Mouse (Mus musculus): ENCODE data around the gene Dpf3. TPM values are rescaled to one million over a fixed set of nuclear protein-coding genes. Genes with fewer than 3 reads are reported as not detected.

Dpf3 gene
- polyA plus RNA-seq, 1 experiment, result 3.0 TPM

DNA sequence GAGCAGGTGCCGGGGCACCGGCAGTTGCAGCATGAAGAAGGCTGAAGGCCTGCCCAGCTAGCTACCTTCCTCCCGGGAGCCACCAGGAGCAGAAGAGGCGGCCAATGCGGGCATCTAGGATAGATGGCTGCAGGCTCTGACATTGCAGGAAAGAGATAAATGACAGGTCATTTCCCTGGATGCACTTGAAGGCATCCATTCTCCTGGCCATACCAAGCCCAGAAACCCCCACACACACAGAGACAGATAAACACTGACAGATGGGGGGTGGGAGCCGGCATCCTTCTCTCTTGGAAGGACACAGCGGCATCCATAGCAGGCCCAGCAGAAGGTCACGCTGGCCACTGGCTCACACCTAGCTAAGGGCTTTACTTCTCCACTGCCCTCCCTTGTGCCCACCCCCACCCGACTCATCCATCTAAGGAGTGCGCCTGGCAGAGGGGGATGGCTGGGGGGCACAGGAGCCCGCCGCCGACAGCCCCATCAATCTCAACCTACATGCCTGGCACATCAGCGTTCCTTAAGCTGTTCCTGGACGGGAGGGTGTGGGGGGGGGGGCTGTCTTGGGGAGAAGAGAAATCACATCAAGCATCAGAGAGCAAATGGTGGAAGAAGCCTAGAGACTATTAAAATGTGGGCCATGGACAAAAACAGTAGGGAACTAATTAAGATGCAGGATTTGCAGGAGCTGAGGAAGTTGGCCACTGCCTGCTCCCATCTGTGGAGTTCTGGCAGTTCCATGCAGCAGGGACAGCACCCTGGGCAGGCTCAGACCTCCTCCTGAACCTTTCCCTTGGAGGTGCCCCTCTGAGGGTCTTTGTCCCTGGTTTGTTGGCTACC, 145.3 kb downstream of the Dpf3 start:
- TF ChIP-seq GATA1 (IDR thresholded peaks at IDR 0.05; ENCODE audit: borderline replicate concordance, low read length) (no peak), FLI1 (IDR thresholded peaks at IDR 0.05; ENCODE audit: low read length) (no peak)

GRCm38 (mm10) chr12:83340960-83341359, 146.6 kb downstream of the Dpf3 start:
- TF ChIP-seq FLI1 (IDR thresholded peaks at IDR 0.05; ENCODE audit: low read length), result no peak
- no peaks in the 10 kb centered on the region for H3K27me3 ChIP-seq (replicated peaks)
- no peak overlapping the region for H3K4me3 ChIP-seq (replicated peaks)

More for the DNA sequence above, 145.3 kb downstream of the Dpf3 start:
- Histone ChIP-seq H3K4me1 (peaks cover 33% of the 10 kb centered on the region), H3K4me3 (replicated peaks) (no peak overlapping the region), H3K27me3 (replicated peaks) (no peaks in the 10 kb centered on the region), H3K9me3 (no peaks in the 10 kb centered on the region), H3K36me3 (replicated peaks; ENCODE audit: low read length) (no peaks in the 10 kb centered on the region)

DNA sequence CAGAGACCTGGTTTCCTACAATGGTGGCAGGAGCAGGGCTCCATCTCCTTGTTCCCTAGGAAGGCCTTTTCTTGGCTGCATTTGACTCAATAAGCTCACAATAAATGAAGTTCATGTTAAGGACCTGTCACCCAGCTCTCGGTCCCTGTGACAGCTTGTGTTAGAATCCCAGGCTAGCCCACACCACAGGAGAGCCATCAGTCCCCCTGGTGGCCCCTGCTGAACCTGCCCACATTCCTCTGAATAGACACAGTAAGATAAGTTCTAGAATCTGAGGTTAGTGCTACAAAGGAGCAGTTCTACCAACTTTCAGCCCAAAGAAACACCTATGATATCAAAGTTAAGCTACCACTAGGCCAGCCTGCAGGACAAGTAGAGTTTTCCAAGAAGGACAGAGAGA, 149.2 kb downstream of the Dpf3 start:
- TF ChIP-seq FLI1 (IDR thresholded peaks at IDR 0.05; ENCODE audit: low read length) (no peak), GATA1 (IDR thresholded peaks at IDR 0.05; ENCODE audit: borderline replicate concordance, low read length) (no peak)
- no peaks in the 10 kb centered on the region for H3K36me3 ChIP-seq (replicated peaks; ENCODE audit: low read length)
- H3K27me3 ChIP-seq (replicated peaks), result no peaks in the 10 kb centered on the region
- H3K4me3 ChIP-seq (replicated peaks), result no peak overlapping the region
- H3K9me3 ChIP-seq, result 0 out of 2 replicates have a peak, but pooled peaks cover 4% of the 10 kb centered on the region
- peaks cover 39% of the 10 kb centered on the region for H3K4me1 ChIP-seq

More at GRCm38 (mm10) chr12:83340960-83341359, 146.6 kb downstream of the Dpf3 start:
- Histone ChIP-seq H3K9me3 (no peaks in the 10 kb centered on the region), H3K36me3 (replicated peaks; ENCODE audit: low read length) (no peaks in the 10 kb centered on the region), H3K4me1 (peaks cover 33% of the 10 kb centered on the region)

GRCm38 (mm10) chr12:83337776-83338149, 149.8 kb downstream of the Dpf3 start:
- 0 out of 2 replicates have a peak, but pooled peaks cover 5% of the 10 kb centered on the region for H3K9me3 ChIP-seq
- no peaks in the 10 kb centered on the region for H3K27me3 ChIP-seq (replicated peaks)
- no peaks in the 10 kb centered on the region for H3K36me3 ChIP-seq (replicated peaks; ENCODE audit: low read length)
- TF ChIP-seq FLI1 (IDR thresholded peaks at IDR 0.05; ENCODE audit: low read length), result no peak
- no peak for TF ChIP-seq GATA1 (IDR thresholded peaks at IDR 0.05; ENCODE audit: borderline replicate concordance, low read length)
- peak overlapping the region; percentile 11 for H3K4me3 ChIP-seq (replicated peaks)
- peaks cover 35% of the 10 kb centered on the region for H3K4me1 ChIP-seq

DNA sequence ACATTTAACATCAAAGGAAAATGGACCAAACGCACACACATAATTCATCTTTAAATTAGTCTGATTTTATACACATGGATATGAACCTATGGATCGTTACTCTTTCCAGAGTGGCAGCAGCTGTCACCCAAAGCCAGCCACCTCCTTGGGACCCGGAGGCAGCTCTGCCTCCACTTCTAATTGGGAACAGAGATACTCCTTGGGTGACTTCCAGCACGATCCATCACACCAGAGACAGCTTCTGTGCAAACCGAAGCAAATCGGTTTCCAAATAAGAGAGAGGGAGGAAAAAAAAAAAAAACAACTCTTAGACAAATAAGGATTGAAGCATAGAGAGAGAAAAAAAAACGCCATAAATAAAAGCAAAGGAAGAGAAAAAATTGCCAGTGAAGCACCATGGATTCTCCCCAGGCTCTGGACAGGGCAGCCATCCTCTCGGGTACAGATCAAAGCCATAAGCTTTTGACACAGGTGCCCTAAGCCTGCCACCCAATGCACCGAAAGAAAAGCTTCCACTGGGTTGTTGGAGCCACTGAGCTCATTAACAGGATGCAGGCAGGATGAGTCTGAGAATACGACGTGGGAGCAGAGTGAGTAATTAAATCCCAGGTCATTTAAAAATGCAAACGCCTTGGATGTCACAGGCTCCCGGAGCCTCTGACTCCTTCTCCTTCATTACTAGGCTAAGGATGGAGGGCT, 150.3 kb downstream of the Dpf3 start:
- Histone ChIP-seq H3K9me3 (0 out of 2 replicates have a peak, but pooled peaks cover 5% of the 10 kb centered on the region), H3K36me3 (replicated peaks; ENCODE audit: low read length) (no peaks in the 10 kb centered on the region), H3K27me3 (replicated peaks) (no peaks in the 10 kb centered on the region), H3K4me3 (replicated peaks) (no peak overlapping the region), H3K4me1 (peaks cover 32% of the 10 kb centered on the region)
- no peak for TF ChIP-seq FLI1 (IDR thresholded peaks at IDR 0.05; ENCODE audit: low read length)
- no peak for TF ChIP-seq GATA1 (IDR thresholded peaks at IDR 0.05; ENCODE audit: borderline replicate concordance, low read length)

DNA sequence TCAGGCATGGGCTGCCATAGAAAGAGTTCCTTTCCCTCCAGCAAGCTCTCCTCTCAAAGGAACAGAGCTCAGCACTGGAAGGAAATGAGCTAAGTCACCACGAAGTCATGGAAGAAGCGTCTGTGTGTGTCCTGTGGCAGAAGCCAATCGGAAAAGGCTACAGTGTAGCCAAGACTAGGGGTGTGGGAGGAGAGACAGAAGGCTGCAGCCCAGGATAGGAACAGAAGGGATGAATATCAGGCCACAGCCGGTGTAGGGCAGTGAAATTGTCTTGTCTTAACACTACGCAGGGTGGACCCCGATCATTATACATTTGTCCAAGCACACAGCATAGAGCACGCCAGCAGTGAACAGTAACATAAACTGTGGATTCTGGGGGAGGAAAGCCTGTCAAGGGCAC, 157.5 kb downstream of the Dpf3 start:
- H3K27me3 ChIP-seq (replicated peaks), result no peaks in the 10 kb centered on the region
- 0 out of 2 replicates have a peak, but pooled peaks cover 8% of the 10 kb centered on the region for H3K9me3 ChIP-seq
- H3K4me1 ChIP-seq, result peaks cover 58% of the 10 kb centered on the region
- H3K36me3 ChIP-seq (replicated peaks; ENCODE audit: low read length), result no peaks in the 10 kb centered on the region
- TF ChIP-seq GATA1 (IDR thresholded peaks at IDR 0.05; ENCODE audit: borderline replicate concordance, low read length), result no peak
- no peak for TF ChIP-seq FLI1 (IDR thresholded peaks at IDR 0.05; ENCODE audit: low read length)
- H3K4me3 ChIP-seq (replicated peaks), result no peak overlapping the region

- TF ChIP-seq FLI1 (IDR thresholded peaks at IDR 0.05; ENCODE audit: low read length), result no peak
- no peak for TF ChIP-seq GATA1 (IDR thresholded peaks at IDR 0.05; ENCODE audit: borderline replicate concordance, low read length)
Observed at GRCm38 (mm10) chr12:83328899-83329298, 158.6 kb downstream of the Dpf3 start.

GRCm38 (mm10) chr12:83328491-83328890, 159.0 kb downstream of the Dpf3 start:
- peaks cover 2% of the 10 kb centered on the region for H3K27me3 ChIP-seq (replicated peaks)
- H3K4me1 ChIP-seq, result peaks cover 67% of the 10 kb centered on the region
- TF ChIP-seq GATA1 (IDR thresholded peaks at IDR 0.05; ENCODE audit: borderline replicate concordance, low read length) (no peak), FLI1 (IDR thresholded peaks at IDR 0.05; ENCODE audit: low read length) (no peak)
- no peaks in the 10 kb centered on the region for H3K36me3 ChIP-seq (replicated peaks; ENCODE audit: low read length)
- H3K4me3 ChIP-seq (replicated peaks), result no peak overlapping the region
- 0 out of 2 replicates have a peak, but pooled peaks cover 6% of the 10 kb centered on the region for H3K9me3 ChIP-seq

More at GRCm38 (mm10) chr12:83328899-83329298, 158.6 kb downstream of the Dpf3 start:
- no peaks in the 10 kb centered on the region for H3K36me3 ChIP-seq (replicated peaks; ENCODE audit: low read length)
- 0 out of 2 replicates have a peak, but pooled peaks cover 8% of the 10 kb centered on the region for H3K9me3 ChIP-seq
- peak overlapping the region; percentile 51 for H3K4me3 ChIP-seq (replicated peaks)
- peaks cover under 1% of the 10 kb centered on the region for H3K27me3 ChIP-seq (replicated peaks)
- peaks cover 65% of the 10 kb centered on the region for H3K4me1 ChIP-seq

- Histone ChIP-seq H3K9me3 (0 out of 2 replicates have a peak, but pooled peaks cover 4% of the 10 kb centered on the region), H3K36me3 (replicated peaks; ENCODE audit: low read length) (no peaks in the 10 kb centered on the region), H3K27me3 (replicated peaks) (peaks cover 2% of the 10 kb centered on the region), H3K4me3 (replicated peaks) (no peak overlapping the region), H3K4me1 (peaks cover 75% of the 10 kb centered on the region)
- TF ChIP-seq FLI1 (IDR thresholded peaks at IDR 0.05; ENCODE audit: low read length) (no peak), GATA1 (IDR thresholded peaks at IDR 0.05; ENCODE audit: borderline replicate concordance, low read length) (no peak)
Observed at GRCm38 (mm10) chr12:83327451-83327850, 160.1 kb downstream of the Dpf3 start.

DNA sequence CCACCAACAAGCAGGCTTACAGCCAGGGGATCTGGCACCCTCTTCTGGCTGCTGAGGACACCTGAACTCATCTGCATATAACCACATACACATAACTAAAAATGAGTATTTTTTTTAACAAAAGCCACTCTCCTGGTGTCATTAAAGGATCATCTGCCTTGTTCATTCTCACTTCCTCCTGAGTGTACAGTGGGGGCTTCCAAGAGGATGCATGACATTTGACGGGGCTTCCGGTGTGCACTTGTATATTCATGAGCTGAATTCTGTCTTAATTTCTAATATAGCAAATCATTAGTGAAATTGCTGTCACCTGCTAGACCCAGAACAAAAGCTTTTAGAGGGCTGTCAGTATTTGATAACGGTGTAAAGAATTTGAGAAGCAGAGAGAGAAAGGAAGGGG, 166.8 kb downstream of the Dpf3 start:
- no peak overlapping the region for H3K4me3 ChIP-seq (replicated peaks)
- H3K4me1 ChIP-seq, result peaks cover 39% of the 10 kb centered on the region
- peaks cover 4% of the 10 kb centered on the region for H3K27me3 ChIP-seq (replicated peaks)
- H3K36me3 ChIP-seq (replicated peaks; ENCODE audit: low read length), result no peaks in the 10 kb centered on the region
- H3K9me3 ChIP-seq, result no peaks in the 10 kb centered on the region
- TF ChIP-seq GATA1 (IDR thresholded peaks at IDR 0.05; ENCODE audit: borderline replicate concordance, low read length) (no peak), FLI1 (IDR thresholded peaks at IDR 0.05; ENCODE audit: low read length) (no peak)
